Comparison of ENCODE assay signal across 23 mouse cellular contexts in genomic region chr10:35946006-35946405, GRCm38 (mm10).
DNase-seq lines count a peak whose midpoint lies in the region; ATAC-seq and TF ChIP-seq lines count a peak whose summit lies in the region.
"Had no signal": no experiment of that assay in that cellular context is flagged by ENCODE, and none has a peak within 500 bp of the region (broad histone marks: within the 10 kb centered on the region; RNA-seq: fewer than 3 reads in every experiment).

No protein-coding gene starts in this region.

- no peaks in the 10 kb centered on the region for H3K27me3 ChIP-seq in forebrain, embryonic 14.5 days (replicated peaks; ENCODE audit: control insufficient read depth, insufficient read depth, low read length)
- no peaks in the 10 kb centered on the region for H3K27me3 ChIP-seq in forebrain, embryonic 10.5 days (ENCODE audit: poor library complexity, severe bottlenecking)
- H3K27me3 ChIP-seq in midbrain, embryonic 14.5 days (ENCODE audit: control insufficient read depth, insufficient read depth, low read length), result no peaks in the 10 kb centered on the region
- no peaks in the 10 kb centered on the region for H3K27me3 ChIP-seq in midbrain, embryonic 11.5 days (ENCODE audit: control insufficient read depth, insufficient read depth, low read length)
- H3K27me3 ChIP-seq: embryonic facial prominence, embryonic 13.5 days; forebrain, embryonic 15.5 days; heart, embryonic 12.5 days; heart, embryonic 15.5 days had no signal

- DNase-seq in forebrain, embryonic 14.5 days (ENCODE audit: low spot score), result peak; percentile 4
- DNase-seq in forebrain, embryonic 10.5 days (ENCODE audit: extremely low spot score, low spot score), result no peak
- peak; percentile 3 for DNase-seq in midbrain, embryonic 14.5 days
- no peak for DNase-seq in midbrain, embryonic 11.5 days (ENCODE audit: low spot score, missing footprints)
- peak; percentile 33 for DNase-seq in brain, embryonic 14.5 days (ENCODE audit: low read depth)
- peak; percentile 68 for DNase-seq in retina, postnatal 1 day
- DNase-seq in kidney, postnatal 10 days, result no peak
- DNase-seq: adrenal gland, postnatal 10 days; cerebellum, adult 11-12 months; cerebellum, adult 9-10 months; cerebellum, postnatal 25 days; gastrocnemius, postnatal 25 days; heart, adult 18-20 months; heart, postnatal 10 days; heart, postnatal 36 days had no signal

- H3K4me3 ChIP-seq in forebrain, embryonic 14.5 days (ENCODE audit: low read depth, low read length), result no peak overlapping the region
- no peak overlapping the region for H3K4me3 ChIP-seq in forebrain, embryonic 10.5 days
- H3K4me3 ChIP-seq in midbrain, embryonic 14.5 days (replicated peaks; ENCODE audit: low read depth, low read length), result no peak overlapping the region
- no peak overlapping the region for H3K4me3 ChIP-seq in midbrain, embryonic 11.5 days (ENCODE audit: low read depth, low read length)
- H3K4me3 ChIP-seq: embryonic facial prominence, embryonic 13.5 days; forebrain, embryonic 15.5 days; heart, embryonic 12.5 days; heart, embryonic 15.5 days had no signal

- no peaks in the 10 kb centered on the region for H3K4me1 ChIP-seq in forebrain, embryonic 14.5 days (ENCODE audit: control insufficient read depth, insufficient read depth, low read length)
- no peaks in the 10 kb centered on the region for H3K4me1 ChIP-seq in forebrain, embryonic 10.5 days
- no peaks in the 10 kb centered on the region for H3K4me1 ChIP-seq in midbrain, embryonic 14.5 days (ENCODE audit: control insufficient read depth, insufficient read depth, low read length)
- H3K4me1 ChIP-seq in midbrain, embryonic 11.5 days (ENCODE audit: control insufficient read depth, insufficient read depth, low read length), result no peaks in the 10 kb centered on the region
- H3K4me1 ChIP-seq: embryonic facial prominence, embryonic 13.5 days; forebrain, embryonic 15.5 days; heart, embryonic 12.5 days; heart, embryonic 15.5 days had no signal

- H3K4me2 ChIP-seq in forebrain, embryonic 14.5 days (ENCODE audit: low read length), result no peak overlapping the region
- H3K4me2 ChIP-seq in midbrain, embryonic 14.5 days (ENCODE audit: low read length), result no peak overlapping the region
- no peak overlapping the region for H3K4me2 ChIP-seq in midbrain, embryonic 11.5 days
- H3K4me2 ChIP-seq: embryonic facial prominence, embryonic 13.5 days; forebrain, embryonic 15.5 days; heart, embryonic 12.5 days; heart, embryonic 15.5 days; hindbrain, embryonic 14.5 days had no signal

- H3K36me3 ChIP-seq in forebrain, embryonic 14.5 days (ENCODE audit: control insufficient read depth, insufficient read depth, low read length), result no peaks in the 10 kb centered on the region
- H3K36me3 ChIP-seq in forebrain, embryonic 10.5 days (replicated peaks), result no peaks in the 10 kb centered on the region
- H3K36me3 ChIP-seq in midbrain, embryonic 14.5 days (ENCODE audit: control insufficient read depth, insufficient read depth, low read length), result no peaks in the 10 kb centered on the region
- no peaks in the 10 kb centered on the region for H3K36me3 ChIP-seq in midbrain, embryonic 11.5 days (ENCODE audit: control insufficient read depth, insufficient read depth, low read length)
- H3K36me3 ChIP-seq: embryonic facial prominence, embryonic 13.5 days; forebrain, embryonic 15.5 days; heart, embryonic 12.5 days; heart, embryonic 15.5 days had no signal

- no peak overlapping the region for H3K27ac ChIP-seq in forebrain, embryonic 14.5 days (ENCODE audit: low read depth, low read length)
- H3K27ac ChIP-seq in forebrain, embryonic 10.5 days, result no peak overlapping the region
- H3K27ac ChIP-seq in midbrain, embryonic 14.5 days (replicated peaks; ENCODE audit: low read depth, low read length), result no peak overlapping the region
- no peak overlapping the region for H3K27ac ChIP-seq in midbrain, embryonic 11.5 days (ENCODE audit: low read depth, low read length)
- H3K27ac ChIP-seq: embryonic facial prominence, embryonic 13.5 days; forebrain, embryonic 15.5 days; heart, embryonic 15.5 days; hindbrain, embryonic 14.5 days had no signal

- no peaks in the 10 kb centered on the region for H3K9me3 ChIP-seq in forebrain, embryonic 14.5 days (replicated peaks; ENCODE audit: control insufficient read depth, low read length)
- no peaks in the 10 kb centered on the region for H3K9me3 ChIP-seq in forebrain, embryonic 10.5 days
- H3K9me3 ChIP-seq in midbrain, embryonic 14.5 days (ENCODE audit: control insufficient read depth, low read length), result no peaks in the 10 kb centered on the region
- H3K9me3 ChIP-seq in midbrain, embryonic 11.5 days (ENCODE audit: control insufficient read depth, low read length), result no peaks in the 10 kb centered on the region
- H3K9me3 ChIP-seq: embryonic facial prominence, embryonic 13.5 days; forebrain, embryonic 15.5 days; heart, embryonic 12.5 days; heart, embryonic 15.5 days had no signal

- no peak overlapping the region for H3K9ac ChIP-seq in forebrain, embryonic 14.5 days (ENCODE audit: low read length)
- no peak overlapping the region for H3K9ac ChIP-seq in midbrain, embryonic 14.5 days (replicated peaks; ENCODE audit: low read length)
- H3K9ac ChIP-seq in midbrain, embryonic 11.5 days (ENCODE audit: low read length), result no peak overlapping the region
- H3K9ac ChIP-seq: embryonic facial prominence, embryonic 13.5 days; forebrain, embryonic 15.5 days; heart, embryonic 12.5 days; heart, embryonic 15.5 days; hindbrain, embryonic 14.5 days had no signal

- no peak for TF ChIP-seq CTCF in brain, embryonic 14.5 days (IDR thresholded peaks at IDR 0.05; ENCODE audit: borderline replicate concordance, extremely low read depth, insufficient read depth, insufficient read length)

- no peak for TF ChIP-seq POLR2A in brain, embryonic 14.5 days (IDR thresholded peaks at IDR 0.05; ENCODE audit: borderline replicate concordance, extremely low read depth, insufficient read depth, insufficient read length, poor library complexity, severe bottlenecking)

- no peak for ATAC-seq in forebrain, embryonic 14.5 days
- no peak for ATAC-seq in midbrain, embryonic 14.5 days (ENCODE audit: low FRiP score, low TSS enrichment)
- ATAC-seq in midbrain, embryonic 11.5 days (ENCODE audit: low FRiP score), result no peak
- ATAC-seq: activated CD4-positive, CD25-positive, alpha-beta regulatory T cell, adult 4 months; CD4-positive, CD25-positive, alpha-beta regulatory T cell, adult 4 months; forebrain, embryonic 15.5 days; intestine, postnatal 0 days had no signal

- WGBS in forebrain, embryonic 14.5 days, result 68% methylated on average over 1 of the region's 1 CpGs
- WGBS in forebrain, embryonic 10.5 days, result 89% methylated on average over 1 of the region's 1 CpGs
- WGBS in midbrain, embryonic 14.5 days, result 82% methylated on average over 1 of the region's 1 CpGs
- 87% methylated on average over 1 of the region's 1 CpGs for WGBS in midbrain, embryonic 11.5 days

Comparison
In these comparisons a context has a peak if more than half of its experiments do, and no peak if none do; other contexts are left out.
1. DNase-seq: peak in forebrain, embryonic 14.5 days (single experiment), midbrain, embryonic 14.5 days (single experiment), brain, embryonic 14.5 days (single experiment) and retina, postnatal 1 day (single experiment); none in forebrain, embryonic 10.5 days (single experiment), midbrain, embryonic 11.5 days (single experiment) and kidney, postnatal 10 days (single experiment).